Mouse (Mus musculus): ENCODE measurements around the gene Rassf1. TPM values are rescaled to one million over a fixed set of nuclear protein-coding genes. Genes with fewer than 3 reads are reported as not detected.
A peak's percentile ranks its signal among the peaks of the same experiment; 100 is the strongest.

Gene Rassf1
- polyA plus RNA-seq, 1 experiment from 2014 or later = 87.7 TPM

- Histone ChIP-seq H3K9ac (no peak overlapping the region; the same call in 1 of the 2 replicates), H3K9me3 (replicated peaks) (no peaks in the 10 kb centered on the region), H3K4me3 (replicated peaks) (no peak overlapping the region), H3K27ac (replicated peaks) (no peak overlapping the region), H3K4me2 (replicated peaks) (no peak overlapping the region), H3K36me3 (peaks cover 11% of the 10 kb centered on the region), H3K27me3 (no peaks in the 10 kb centered on the region), H3K4me1 (peaks cover 65% of the 10 kb centered on the region)
- ATAC-seq (ENCODE audit: insufficient number of reproducible peaks, low FRiP score, low TSS enrichment, low read depth) = no peak
- 77% methylated on average over 20 of the region's 20 CpGs for WGBS
These were observed 1.9 kb upstream of the Rassf1 start for GRCm38 (mm10) chr9:107549297-107550074.

- Histone ChIP-seq H3K4me1 (peaks cover 69% of the 10 kb centered on the region), H3K27ac (replicated peaks) (peak overlapping the region; percentile 85), H3K9ac (0 out of 2 replicates have a peak overlapping the region, but pooled peaks have one; percentile 59), H3K4me2 (replicated peaks) (peak overlapping the region; percentile 92), H3K9me3 (replicated peaks) (no peaks in the 10 kb centered on the region), H3K27me3 (no peaks in the 10 kb centered on the region), H3K4me3 (replicated peaks) (peak overlapping the region; percentile 51), H3K36me3 (no peaks in the 10 kb centered on the region)
- ATAC-seq (ENCODE audit: insufficient number of reproducible peaks, low FRiP score, low TSS enrichment, low read depth) = no peak
- 36% methylated on average over 23 of the region's 23 CpGs for WGBS
These were observed 751 bp upstream of the Rassf1 start for GRCm38 (mm10) chr9:107550491-107551116.

- H3K27ac ChIP-seq (replicated peaks) = peak overlapping the region; percentile 85
- 0 out of 2 replicates have a peak, but pooled peaks cover 3% of the 10 kb centered on the region for H3K36me3 ChIP-seq
- WGBS = 6% methylated on average over 8 of the region's 8 CpGs
- no peaks in the 10 kb centered on the region for H3K27me3 ChIP-seq
- H3K4me2 ChIP-seq (replicated peaks) = peak overlapping the region; percentile 92
- H3K4me1 ChIP-seq = peaks cover 72% of the 10 kb centered on the region
- H3K9me3 ChIP-seq (replicated peaks) = no peaks in the 10 kb centered on the region
- no peak for ATAC-seq (ENCODE audit: insufficient number of reproducible peaks, low FRiP score, low TSS enrichment, low read depth)
- H3K9ac ChIP-seq = peak overlapping the region; percentile 59
- peak overlapping the region; percentile 51 for H3K4me3 ChIP-seq (replicated peaks)
These were observed 568 bp downstream of the Rassf1 start for GRCm38 (mm10) chr9:107551890-107552355.

GRCm38 (mm10) chr9:107552690-107553393, 1.5 kb downstream of the Rassf1 start:
- H3K9ac ChIP-seq = no peak overlapping the region

GRCm38 (mm10) chr9:107553541-107554318, 2.4 kb downstream of the Rassf1 start:
- peak; percentile 21 for ATAC-seq (ENCODE audit: insufficient number of reproducible peaks, low FRiP score, low TSS enrichment, low read depth)
- H3K27me3 ChIP-seq = no peaks in the 10 kb centered on the region
- H3K4me3 ChIP-seq (replicated peaks) = peak overlapping the region; percentile 83
- peaks cover 19% of the 10 kb centered on the region for H3K36me3 ChIP-seq
- H3K9ac ChIP-seq = peak overlapping the region; percentile 44; the same call in 1 of the 2 replicates
- no peaks in the 10 kb centered on the region for H3K9me3 ChIP-seq (replicated peaks)
- H3K4me2 ChIP-seq (replicated peaks) = peak overlapping the region; percentile 92
- H3K4me1 ChIP-seq = peaks cover 68% of the 10 kb centered on the region
- peak overlapping the region; percentile 97 for H3K27ac ChIP-seq (replicated peaks)
- 5% methylated on average over 37 of the region's 37 CpGs for WGBS

More at GRCm38 (mm10) chr9:107552690-107553393, 1.5 kb downstream of the Rassf1 start:
- H3K4me1 ChIP-seq = peaks cover 70% of the 10 kb centered on the region
- H3K27ac ChIP-seq (replicated peaks) = peak overlapping the region; percentile 85; the same call in 1 of the 2 replicates
- H3K27me3 ChIP-seq = no peaks in the 10 kb centered on the region
- H3K4me2 ChIP-seq (replicated peaks) = peak overlapping the region; percentile 92
- peak overlapping the region; percentile 83 for H3K4me3 ChIP-seq (replicated peaks)
- 80% methylated on average over 5 of the region's 5 CpGs for WGBS
- no peak for ATAC-seq (ENCODE audit: insufficient number of reproducible peaks, low FRiP score, low TSS enrichment, low read depth)
- no peaks in the 10 kb centered on the region for H3K9me3 ChIP-seq (replicated peaks)
- peaks cover 10% of the 10 kb centered on the region for H3K36me3 ChIP-seq

GRCm38 (mm10) chr9:107554319-107554825, 3.0 kb downstream of the Rassf1 start:
- H3K4me2 ChIP-seq (replicated peaks) = peak overlapping the region; percentile 92
- H3K9ac ChIP-seq = peak overlapping the region; percentile 71
- peaks cover 68% of the 10 kb centered on the region for H3K4me1 ChIP-seq
- no peaks in the 10 kb centered on the region for H3K27me3 ChIP-seq
- peak overlapping the region; percentile 83 for H3K4me3 ChIP-seq (replicated peaks)
- under 1% methylated on average over 53 of the region's 53 CpGs for WGBS
- peaks cover 26% of the 10 kb centered on the region for H3K36me3 ChIP-seq
- H3K27ac ChIP-seq (replicated peaks) = peak overlapping the region; percentile 97
- H3K9me3 ChIP-seq (replicated peaks) = no peaks in the 10 kb centered on the region
- peak; percentile 92 for ATAC-seq (ENCODE audit: insufficient number of reproducible peaks, low FRiP score, low TSS enrichment, low read depth)

GRCm38 (mm10) chr9:107555031-107555457, 3.7 kb downstream of the Rassf1 start:
- Histone ChIP-seq H3K4me3 (replicated peaks) (peak overlapping the region; percentile 83), H3K9ac (peak overlapping the region; percentile 71), H3K4me2 (replicated peaks) (peak overlapping the region; percentile 92), H3K4me1 (peaks cover 64% of the 10 kb centered on the region), H3K27ac (replicated peaks) (peak overlapping the region; percentile 97), H3K27me3 (no peaks in the 10 kb centered on the region), H3K36me3 (peaks cover 32% of the 10 kb centered on the region), H3K9me3 (replicated peaks) (no peaks in the 10 kb centered on the region)
- ATAC-seq (ENCODE audit: insufficient number of reproducible peaks, low FRiP score, low TSS enrichment, low read depth) = no peak; the same call in 1 of the 2 replicates
- WGBS = under 1% methylated on average over 23 of the region's 23 CpGs

- peak overlapping the region; percentile 71 for H3K9ac ChIP-seq
- peaks cover 58% of the 10 kb centered on the region for H3K4me1 ChIP-seq
- no peaks in the 10 kb centered on the region for H3K9me3 ChIP-seq (replicated peaks)
- no peaks in the 10 kb centered on the region for H3K27me3 ChIP-seq
- no peak for ATAC-seq (ENCODE audit: insufficient number of reproducible peaks, low FRiP score, low TSS enrichment, low read depth)
- H3K4me3 ChIP-seq (replicated peaks) = peak overlapping the region; percentile 83
- peaks cover 38% of the 10 kb centered on the region for H3K36me3 ChIP-seq
- WGBS = 28% methylated on average over 2 of the region's 2 CpGs
- H3K4me2 ChIP-seq (replicated peaks) = peak overlapping the region; percentile 92
- H3K27ac ChIP-seq (replicated peaks) = peak overlapping the region; percentile 97
These were observed 4.3 kb downstream of the Rassf1 start for GRCm38 (mm10) chr9:107555701-107556100.

GRCm38 (mm10) chr9:107556346-107556745, 5.0 kb downstream of the Rassf1 start:
- 62% methylated on average over 3 of the region's 3 CpGs for WGBS
- H3K27ac ChIP-seq (replicated peaks) = 0 out of 2 replicates have a peak overlapping the region, but pooled peaks have one; percentile 5
- H3K4me2 ChIP-seq (replicated peaks) = peak overlapping the region; percentile 92
- no peaks in the 10 kb centered on the region for H3K9me3 ChIP-seq (replicated peaks)
- peaks cover 51% of the 10 kb centered on the region for H3K4me1 ChIP-seq
- peaks cover 45% of the 10 kb centered on the region for H3K36me3 ChIP-seq
- no peak for ATAC-seq (ENCODE audit: insufficient number of reproducible peaks, low FRiP score, low TSS enrichment, low read depth)
- H3K9ac ChIP-seq = 0 out of 2 replicates have a peak overlapping the region, but pooled peaks have one; percentile 71
- peak overlapping the region; percentile 83 for H3K4me3 ChIP-seq (replicated peaks)
- H3K27me3 ChIP-seq = no peaks in the 10 kb centered on the region

- Histone ChIP-seq H3K9ac (peak within 1 kb of the TSS; percentile 75), H3K9me3 (replicated peaks) (no peaks in the 10 kb centered on the region), H3K36me3 (peaks cover 55% of the 10 kb centered on the region), H3K4me3 (replicated peaks) (peak within 1 kb of the TSS; percentile 92), H3K27ac (replicated peaks) (peak within 1 kb of the TSS; percentile 79), H3K4me1 (peaks cover 40% of the 10 kb centered on the region), H3K27me3 (no peaks in the 10 kb centered on the region), H3K4me2 (replicated peaks) (peak within 1 kb of the TSS; percentile 82)
- WGBS = 1% methylated on average over 46 of the region's 46 CpGs
- ATAC-seq (ENCODE audit: insufficient number of reproducible peaks, low FRiP score, low TSS enrichment, low read depth) = peak; percentile 91
These were observed 11.8 kb downstream of the Rassf1 start, which contains the start of gene Tusc2 for GRCm38 (mm10) chr9:107563029-107563581. Tusc2 (plus strand) TSS chr9:107563255.
